Mouse (Mus musculus) frontal cortex, adult (tissue): ENCODE measurements around the gene Rps3a1.
A peak's percentile ranks its signal among the peaks of the same experiment; 100 is the strongest.
"Not testable (repeated sequence)": the region's sequence is repeated elsewhere in the genome, so short reads cannot be mapped to it uniquely, and the experiment has no call there.

Source experiments
- ATAC-seq: cut with Nextera tagmentation; 2 replicates; pipeline ENCODE4 v1.9.2; 2017; ENCODE audit warnings: mild to moderate bottlenecking, moderate library complexity, mixed read lengths; ENCODE audit not compliant: low TSS enrichment

Gene Rps3a1

DNA sequence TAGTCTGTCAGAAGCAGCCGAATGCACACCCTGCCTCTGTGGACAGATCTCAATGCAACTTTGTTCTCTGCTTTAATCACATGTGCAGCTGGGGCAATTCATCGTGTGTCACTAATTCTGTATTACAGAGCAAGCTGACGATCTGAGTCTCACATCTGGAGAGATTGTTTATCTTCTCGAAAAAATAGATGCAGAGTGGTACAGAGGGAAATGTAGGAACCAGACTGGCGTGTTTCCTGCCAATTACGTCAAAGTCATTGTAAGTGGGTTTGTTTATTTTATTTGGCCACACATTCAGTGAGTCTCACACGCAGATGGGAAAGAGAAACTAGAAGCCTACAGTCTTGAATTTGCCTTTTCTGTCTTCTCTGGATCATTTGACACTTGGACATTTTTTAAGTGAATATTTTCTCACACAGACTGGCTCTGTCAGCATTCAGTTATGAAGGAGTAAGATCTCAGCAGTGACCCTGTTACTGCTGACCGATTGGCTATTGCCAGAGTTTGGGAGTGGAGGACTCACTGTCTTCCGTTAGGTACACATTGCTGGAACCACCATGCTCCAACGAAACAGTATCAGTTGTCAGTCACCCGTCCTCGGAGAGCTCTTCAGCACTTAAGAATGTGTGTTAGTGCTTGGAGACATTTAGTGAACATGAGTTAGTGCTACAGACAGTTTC is 27.7 kb downstream of the Rps3a1 start:
- ATAC-seq: peak; percentile 60

DNA sequence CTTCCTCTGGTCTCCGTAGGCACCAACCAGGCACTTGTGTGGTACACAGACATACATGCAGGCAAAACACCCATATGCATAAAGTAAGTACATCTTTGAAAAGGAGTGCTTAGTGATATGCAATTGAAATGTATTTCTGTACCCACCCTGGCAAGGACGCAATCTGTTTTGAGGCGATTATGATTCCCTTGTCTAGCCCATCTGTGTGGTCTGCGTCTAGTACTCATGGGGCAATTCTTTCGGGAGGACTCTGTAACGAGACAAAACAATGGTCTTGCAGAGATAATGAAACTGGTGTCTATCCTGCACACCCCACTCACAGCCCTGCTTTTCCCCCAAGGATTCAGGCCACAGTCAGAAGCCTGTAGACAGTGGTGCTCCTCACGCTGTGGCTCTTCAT is 29.7 kb downstream of the Rps3a1 start:
- ATAC-seq: no peak

DNA sequence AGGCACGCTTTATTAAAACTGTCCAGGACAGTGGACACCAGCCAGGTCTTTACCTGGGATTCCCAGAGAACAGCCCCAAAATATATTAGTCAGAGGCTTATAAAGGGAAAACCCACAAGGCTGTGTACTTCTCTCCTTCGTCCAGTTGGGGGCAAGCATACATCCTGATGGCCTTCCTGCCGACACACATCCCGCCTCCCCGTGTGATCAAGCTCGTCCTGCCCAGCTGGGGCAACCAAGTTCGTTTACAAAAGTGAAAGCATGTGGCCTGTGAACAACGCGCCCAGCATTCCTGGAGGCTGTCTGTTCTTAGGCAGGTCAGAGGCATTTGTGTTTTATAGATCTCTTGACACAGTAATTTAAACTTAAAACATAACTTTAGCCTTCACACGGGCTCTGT is 32.4 kb downstream of the Rps3a1 start:
- ATAC-seq: peak; percentile 28; the same call in 1 of the 2 replicates

DNA sequence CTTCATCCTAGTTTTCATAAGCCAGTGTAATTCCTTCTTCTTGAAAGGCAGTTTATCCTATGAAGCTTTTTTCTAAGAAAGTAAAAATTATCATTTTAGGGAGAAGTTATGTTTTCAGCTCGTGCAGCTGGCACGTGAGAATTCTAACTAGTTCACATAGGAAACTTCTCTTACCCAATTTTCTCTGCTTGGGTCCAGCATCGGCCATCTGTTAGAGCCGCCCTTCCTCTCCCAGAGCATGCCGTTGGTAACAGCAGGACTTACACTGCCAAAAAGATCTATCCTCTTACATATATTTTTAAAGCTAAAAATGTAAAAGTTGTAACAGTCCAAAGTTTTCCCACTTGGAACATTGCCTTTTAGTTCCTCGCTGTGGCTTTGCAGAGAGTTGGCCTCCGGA is 33.4 kb downstream of the Rps3a1 start:
- ATAC-seq: peak; percentile 55; the same call in 1 of the 2 replicates

DNA sequence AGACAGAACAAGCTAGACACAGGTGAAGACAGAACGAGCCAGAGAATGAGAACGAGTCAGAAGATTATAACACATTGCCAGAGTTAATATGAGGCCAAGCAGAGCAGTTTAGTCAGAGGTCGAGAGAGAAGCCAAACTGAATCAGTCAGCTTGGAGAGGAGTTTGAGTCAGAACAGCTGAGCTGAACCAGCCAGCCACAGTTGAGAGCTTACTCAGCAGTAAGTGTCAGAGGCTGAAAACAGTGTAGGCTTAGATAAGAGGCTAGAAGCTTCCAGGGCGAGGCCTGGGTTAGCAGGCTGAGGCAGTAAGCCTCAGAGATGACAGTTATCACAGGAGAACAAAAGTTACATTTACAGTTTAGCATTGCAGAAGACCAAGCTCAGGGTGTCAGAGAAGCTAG is 33.9 kb downstream of the Rps3a1 start:
- peak; percentile 25; the same call in 1 of the 2 replicates for ATAC-seq

DNA sequence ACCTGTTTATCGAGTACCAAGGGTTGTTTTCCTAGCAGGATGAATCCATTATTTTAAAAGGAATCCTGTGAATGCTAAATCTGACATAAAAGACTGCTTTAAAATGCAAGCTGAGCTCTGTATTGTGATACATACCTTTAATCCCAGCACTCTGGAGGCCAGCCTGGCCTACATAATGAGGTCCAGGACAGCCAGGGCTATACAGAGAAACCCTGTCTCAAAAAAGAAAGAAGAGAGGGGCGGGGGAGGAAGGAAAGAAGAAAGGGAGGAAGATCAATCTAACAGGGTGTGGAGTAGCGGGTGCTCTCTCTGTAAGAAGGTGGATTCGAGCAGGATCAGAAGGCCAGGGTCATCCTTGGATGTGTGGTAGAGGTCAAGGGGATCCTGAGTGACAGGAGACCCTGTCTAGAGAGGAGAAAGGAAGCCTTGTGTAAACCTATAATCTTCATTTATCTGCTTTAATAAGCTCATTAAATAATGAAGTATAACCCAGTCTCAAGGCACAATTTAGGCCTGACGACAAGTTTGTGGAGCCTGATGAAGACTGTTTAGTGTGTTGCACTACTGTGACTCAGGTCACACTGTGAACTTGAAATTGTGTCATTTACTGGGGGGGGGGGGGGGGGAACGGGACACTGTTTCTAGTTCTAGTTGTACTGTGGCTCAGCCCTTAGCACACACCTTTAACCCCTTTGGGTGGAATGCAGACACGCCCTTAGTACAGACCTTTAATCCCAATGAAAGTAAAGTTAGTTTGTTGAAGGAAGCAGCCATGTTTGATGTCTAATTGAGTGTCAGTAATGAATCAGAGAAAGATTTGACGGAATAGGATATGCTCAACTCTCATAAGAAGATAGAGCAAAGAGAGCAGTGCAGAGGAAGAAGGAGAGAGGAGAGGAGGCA is 34.6 kb downstream of the Rps3a1 start:
- ATAC-seq: no peak

DNA sequence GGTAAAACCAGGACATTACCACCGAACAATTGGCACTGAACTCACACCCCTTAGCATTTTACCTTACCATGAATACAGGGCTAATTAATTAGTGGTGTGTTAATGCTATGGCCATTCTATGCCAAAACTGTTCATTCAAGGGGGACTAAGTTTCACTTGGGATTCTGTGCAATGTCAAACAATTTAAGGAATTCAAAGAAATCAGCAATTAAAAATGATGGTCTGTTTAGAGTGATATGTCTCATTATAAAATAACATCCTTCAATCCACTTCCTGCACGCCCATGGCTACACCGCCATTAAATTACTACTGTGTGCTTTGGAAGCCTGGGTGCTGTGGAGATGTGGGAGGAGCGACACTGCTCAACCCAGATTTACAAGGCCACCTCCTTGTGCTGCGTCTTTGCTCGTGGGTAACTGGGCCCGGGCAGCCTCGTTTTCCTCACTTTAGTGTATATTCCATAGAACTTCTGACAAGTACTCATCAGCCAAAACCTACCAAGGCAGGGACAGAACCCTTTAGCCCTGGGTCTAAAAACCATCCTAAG is 36.3 kb downstream of the Rps3a1 start:
- ATAC-seq: no peak

DNA sequence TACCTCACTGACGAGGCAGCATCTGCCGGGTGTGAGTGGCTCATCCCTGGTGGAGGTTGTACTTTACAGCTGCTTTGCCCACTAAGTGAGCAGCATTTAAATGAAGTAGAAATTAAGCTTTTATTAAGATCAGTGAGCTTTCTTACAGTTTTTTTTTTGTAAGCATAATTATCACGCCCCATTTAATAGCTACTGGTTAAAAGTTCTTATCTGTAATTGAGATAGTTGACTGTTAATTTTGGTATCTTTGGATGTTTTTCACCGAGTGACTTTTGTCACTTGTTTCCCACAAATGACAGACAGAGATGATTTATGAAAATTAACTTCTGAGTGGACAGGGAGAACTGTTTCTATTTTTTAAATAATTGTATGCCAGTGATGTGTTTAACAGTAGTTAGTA is 37.6 kb downstream of the Rps3a1 start:
- no peak for ATAC-seq

DNA sequence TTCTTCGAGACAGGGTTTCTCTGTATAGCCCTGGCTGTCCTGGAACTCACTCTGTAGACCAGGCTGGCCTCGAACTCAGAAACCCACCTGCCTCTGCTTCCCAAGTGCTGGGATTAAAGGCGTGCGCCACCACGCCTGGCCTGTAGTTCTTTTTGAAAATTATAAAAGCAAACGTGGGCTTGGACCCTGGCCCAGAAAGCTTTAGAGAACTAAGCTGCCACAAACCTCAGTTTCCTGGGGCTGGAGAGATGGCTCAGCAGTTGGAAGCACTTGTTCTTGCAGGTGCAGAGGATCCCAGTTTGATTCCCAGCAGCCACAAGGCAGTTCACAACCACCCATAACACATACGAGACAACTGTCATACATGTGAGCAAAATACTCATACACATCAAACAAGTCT is 38.1 kb downstream of the Rps3a1 start:
- ATAC-seq: not testable (repeated sequence)

DNA sequence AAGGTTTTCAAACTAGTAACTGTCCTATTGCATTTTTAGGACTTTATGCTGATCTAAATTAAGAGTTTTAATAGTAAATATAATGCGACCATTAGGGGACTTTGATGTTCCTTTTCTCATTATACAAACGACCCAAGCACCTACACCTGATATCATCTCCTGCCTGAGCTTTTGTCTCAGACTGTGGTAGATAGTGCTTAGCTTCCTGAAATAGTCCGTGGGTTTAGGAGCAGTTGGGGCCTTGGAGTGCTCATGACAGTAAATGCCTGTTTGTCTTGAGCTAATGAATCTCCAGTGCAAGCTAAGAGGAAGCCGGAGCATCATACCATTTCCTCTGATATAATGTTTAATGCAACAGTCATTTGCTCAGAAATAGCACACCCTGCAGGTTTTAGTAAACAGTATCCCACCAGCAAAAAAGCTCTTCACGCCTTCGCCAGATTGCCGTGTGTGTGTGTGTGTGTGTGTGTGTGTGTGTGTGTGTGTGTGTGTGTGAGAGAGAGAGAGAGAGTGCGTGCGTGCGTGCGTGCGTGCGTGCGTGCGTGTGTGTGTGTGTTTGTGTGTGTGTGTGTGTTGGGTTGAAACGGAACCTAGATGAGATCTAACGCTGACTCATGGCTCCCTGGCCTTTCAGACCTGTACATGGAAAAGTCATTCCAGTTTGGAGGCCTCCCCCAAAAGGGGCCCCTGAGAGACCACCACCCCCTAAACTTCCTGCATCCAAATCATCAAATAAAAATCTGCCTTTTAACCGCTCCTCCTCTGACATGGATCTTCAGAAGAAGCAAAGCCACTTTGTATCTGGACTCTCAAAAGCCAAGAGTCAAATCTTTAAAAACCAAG is 38.8 kb downstream of the Rps3a1 start:
- 0 out of 2 replicates have a peak, but pooled peaks have one; percentile 41 for ATAC-seq

DNA sequence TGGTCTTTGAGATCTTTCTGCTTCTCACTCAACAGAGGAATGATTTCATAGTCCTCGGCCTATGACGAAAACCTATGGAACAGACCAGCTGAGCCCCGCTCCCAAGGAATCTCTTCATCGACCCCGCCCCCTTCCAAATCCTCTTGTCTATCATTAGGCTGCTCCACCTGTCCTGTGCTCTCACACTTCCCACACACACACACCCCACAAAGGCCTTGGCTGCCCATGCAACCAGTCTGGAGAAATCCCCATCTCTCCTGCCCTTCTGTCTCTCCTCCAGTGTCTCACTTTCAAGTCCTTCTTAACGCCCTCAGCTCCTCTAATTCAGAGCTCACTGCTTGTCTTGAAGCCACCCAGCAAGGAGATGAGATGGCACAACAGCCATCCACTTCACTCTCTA is 40.5 kb downstream of the Rps3a1 start:
- no peak for ATAC-seq

DNA sequence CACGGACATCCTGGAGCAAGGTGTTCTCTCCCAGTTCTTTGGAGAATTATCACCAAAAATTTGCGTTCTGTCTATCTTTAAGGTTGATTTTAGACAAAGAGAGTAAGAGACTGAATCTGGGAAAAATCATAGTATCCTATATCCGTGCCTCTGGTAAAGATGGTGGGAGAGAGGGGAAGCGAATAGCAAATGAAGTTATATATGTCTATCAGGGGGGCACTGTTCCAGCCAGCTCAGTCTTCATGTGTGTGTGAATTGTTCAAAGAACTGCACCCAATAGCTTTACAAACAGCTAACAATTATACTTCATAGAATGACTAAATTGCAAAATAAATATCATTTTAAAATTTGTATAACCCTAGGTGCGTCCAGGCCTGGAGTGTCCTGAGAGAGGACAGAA is 48.6 kb downstream of the Rps3a1 start:
- no peak for ATAC-seq

DNA sequence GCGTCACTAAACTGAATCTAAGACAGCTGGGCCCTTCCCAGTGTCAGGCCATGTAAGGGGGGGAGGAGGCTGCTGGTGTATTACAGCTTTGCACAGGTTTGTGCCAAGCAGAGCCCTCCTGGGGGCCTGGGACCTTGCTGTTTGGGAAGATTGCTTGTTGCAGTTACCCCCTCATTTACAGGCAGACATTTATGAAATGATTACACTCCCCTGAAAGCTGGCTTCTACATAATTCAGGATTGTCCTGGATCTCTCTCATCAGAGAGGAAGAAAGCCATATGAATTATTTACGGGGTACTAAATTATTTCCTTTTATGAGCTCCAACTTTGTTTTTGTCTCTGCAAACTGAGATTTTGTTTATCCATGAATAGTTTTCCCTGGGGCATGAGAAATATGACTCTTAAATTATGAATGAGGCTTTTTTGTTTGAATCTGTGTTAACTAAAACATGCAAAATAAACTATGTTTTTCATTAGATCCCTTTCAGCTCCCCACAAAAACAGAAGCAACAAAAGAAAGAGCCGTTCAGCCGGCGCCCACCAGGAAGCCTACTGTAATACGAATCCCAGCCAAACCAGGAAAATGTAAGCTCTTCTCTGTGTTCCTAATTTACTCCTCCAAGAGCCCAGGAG is 49.2 kb downstream of the Rps3a1 start:
- ATAC-seq: no peak
